Mouse (Mus musculus): ENCODE measurements at regions not wholly inside any gene's neighbourhood (a gene's known extent, or its start where the extent isn't known, plus 50 kb on each side); places are given as distances from the start of the nearest gene placed in this dataset.
A peak's percentile ranks its signal among the peaks of the same experiment; 100 is the strongest.

- Histone ChIP-seq H3K27me3 (no peaks in the 10 kb centered on the region), H3K27ac (no peak overlapping the region), H3K4me1 (no peaks in the 10 kb centered on the region), H3K36me3 (no peaks in the 10 kb centered on the region), H3K9ac (no peak overlapping the region), H3K9me3 (no peaks in the 10 kb centered on the region), H3K4me3 (no peak overlapping the region), H3K4me2 (replicated peaks) (no peak overlapping the region)
- WGBS, result 62% methylated on average over 6 of the region's 6 CpGs
- peak; percentile 52; the same call in 1 of the 2 replicates for ATAC-seq (ENCODE audit: insufficient number of reproducible peaks, insufficient read depth, low FRiP score, low TSS enrichment)
These were observed 653.0 kb upstream of the G6pd2 start for GRCm38 (mm10) chr5:61155390-61156225.

GRCm38 (mm10) chr5:61156226-61156565, 652.4 kb upstream of the G6pd2 start:
- Histone ChIP-seq H3K27ac (no peak overlapping the region), H3K27me3 (no peaks in the 10 kb centered on the region), H3K36me3 (no peaks in the 10 kb centered on the region), H3K4me2 (replicated peaks) (no peak overlapping the region), H3K9ac (no peak overlapping the region), H3K9me3 (no peaks in the 10 kb centered on the region), H3K4me1 (no peaks in the 10 kb centered on the region), H3K4me3 (no peak overlapping the region)
- WGBS, result 43% methylated on average over 8 of the region's 8 CpGs
- ATAC-seq (ENCODE audit: insufficient number of reproducible peaks, insufficient read depth, low FRiP score, low TSS enrichment), result peak; percentile 41; the same call in 1 of the 2 replicates
